Mouse (Mus musculus): ENCODE measurements around the gene Fga.

The Fga gene

DNA sequence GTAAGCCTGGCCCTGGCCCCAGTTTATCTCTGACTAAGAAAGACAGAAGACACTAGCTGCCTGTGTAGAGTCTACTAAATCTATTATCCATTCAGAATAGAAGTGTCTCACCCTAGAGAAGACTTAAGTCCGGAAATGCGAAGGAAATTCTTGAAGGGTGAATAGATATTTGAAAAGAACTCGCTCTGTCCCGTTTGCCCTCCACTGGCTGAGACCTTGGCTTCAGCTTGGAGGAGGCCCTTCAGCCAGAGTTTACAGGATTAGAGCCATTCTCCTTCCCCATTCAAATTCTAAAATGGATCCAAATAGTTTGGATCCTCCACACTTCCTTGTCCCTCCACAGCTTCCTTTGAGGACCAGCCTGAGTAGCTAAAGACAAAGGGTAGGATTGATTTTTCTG, 4.5 kb downstream of the Fga start:
- no peak for DNase-seq

DNA sequence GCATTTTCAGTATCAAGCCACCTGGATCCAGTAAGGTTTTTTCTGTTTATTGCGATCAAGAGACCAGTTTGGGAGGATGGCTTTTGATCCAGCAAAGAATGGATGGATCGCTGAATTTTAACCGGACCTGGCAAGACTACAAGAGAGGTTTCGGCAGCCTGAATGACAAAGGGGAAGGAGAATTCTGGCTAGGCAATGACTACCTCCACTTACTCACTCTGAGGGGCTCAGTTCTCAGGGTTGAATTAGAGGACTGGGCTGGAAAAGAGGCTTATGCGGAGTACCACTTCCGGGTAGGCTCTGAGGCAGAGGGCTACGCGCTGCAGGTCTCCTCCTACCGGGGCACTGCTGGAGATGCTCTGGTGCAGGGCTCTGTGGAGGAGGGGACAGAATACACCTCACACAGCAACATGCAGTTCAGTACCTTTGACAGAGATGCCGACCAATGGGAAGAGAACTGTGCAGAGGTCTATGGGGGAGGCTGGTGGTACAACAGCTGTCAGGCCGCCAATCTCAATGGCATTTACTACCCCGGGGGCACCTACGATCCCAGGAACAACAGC, 7.0 kb downstream of the Fga start:
- no peak for DNase-seq

DNA sequence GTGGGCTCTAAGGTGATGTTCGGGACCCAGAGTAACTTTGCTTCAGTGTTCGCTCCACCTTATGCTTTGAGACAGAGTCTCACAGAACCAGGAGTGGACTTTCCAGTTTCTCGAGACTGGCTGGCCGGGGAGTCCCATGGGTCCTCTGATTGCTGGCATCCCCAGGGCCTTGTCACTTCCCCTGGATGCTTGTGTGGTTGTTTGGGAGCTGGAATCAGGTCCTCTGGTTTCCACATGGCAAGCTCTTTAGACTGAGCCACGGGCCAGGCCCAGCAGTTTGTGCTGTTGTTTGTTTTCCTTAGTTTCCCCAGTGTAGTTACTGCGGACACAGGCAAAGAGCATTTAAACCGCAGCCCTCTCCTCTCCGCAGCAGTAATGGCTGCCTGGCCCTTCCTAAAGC, 7.9 kb downstream of the Fga start:
- no peak for DNase-seq

DNA sequence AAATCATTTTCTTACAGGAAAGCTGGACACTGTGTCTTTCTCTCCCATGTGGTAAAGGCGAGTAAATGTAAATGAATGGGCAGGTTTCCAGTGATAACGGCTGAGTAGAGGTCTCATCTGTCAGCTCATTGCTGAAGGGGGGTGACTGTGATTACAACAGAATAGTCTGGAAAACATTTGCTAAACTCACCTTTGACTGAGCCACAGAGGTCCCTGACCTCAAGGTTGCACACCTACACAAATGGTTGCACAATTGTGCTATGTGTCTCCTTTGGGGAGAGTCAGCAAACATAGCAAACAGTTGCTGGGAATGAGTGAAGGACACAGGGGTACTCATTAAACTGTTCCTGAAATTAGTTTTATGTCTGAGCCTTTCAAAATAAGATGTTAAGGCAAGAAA, 13.0 kb downstream of the Fga start:
- no peak for DNase-seq

DNA sequence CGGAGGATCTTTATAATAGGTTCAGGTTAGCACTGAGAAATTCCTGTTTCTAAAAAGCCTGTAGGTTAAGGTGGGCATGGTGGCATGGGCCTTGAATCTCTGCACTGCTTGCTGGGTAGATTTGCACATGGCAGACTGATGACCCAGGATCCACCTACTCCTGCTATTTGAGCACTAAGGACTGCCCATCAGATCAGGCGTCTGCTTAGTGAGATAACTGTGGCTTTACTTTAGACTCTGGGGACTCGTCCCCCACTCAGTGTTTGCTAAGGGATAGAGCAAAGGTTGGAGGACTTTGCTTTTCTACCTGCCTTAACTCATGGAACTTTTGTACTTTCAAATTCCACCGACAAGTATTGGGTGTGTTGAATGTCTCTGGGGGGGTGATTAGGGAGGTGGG, 13.8 kb downstream of the Fga start:
- DNase-seq = no peak

DNA sequence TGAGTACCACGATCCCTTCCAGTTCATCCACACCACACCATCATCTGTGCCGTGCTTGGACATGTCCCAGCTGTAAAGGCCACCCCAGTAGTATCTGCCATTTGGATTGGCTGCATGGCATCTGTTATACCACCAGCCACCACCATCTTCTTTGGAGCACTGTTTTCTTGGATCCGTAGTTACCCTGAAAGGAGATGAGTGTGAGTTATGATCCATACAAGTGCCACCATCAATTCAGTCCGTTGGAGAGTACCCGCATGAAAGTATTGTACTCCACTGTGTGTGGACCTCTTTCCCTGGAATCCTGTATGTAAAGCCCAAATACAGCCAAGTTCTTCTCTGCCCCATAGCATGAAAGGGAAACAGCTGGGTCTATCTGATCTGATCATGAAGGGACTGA, 16.6 kb downstream of the Fga start:
- DNase-seq = no peak

DNA sequence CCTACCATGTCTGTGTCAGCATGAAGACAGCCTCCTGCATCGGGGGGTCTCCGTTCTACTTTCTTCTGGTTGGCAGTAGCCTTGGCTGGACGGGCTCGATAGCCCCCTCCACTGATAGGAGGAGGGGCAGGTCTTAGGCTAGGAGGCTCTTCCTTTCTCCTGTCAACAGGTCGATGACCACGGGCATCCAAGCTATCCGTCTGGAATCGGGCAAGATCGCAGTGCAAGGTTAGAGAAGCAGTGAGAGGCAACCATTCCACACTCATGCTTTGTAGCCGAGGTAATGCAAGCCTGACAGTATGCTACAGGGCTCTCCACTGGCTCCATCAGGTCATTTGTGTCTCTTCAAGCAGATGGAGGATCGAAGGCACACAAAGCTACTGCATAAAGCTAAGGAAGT, 20.8 kb downstream of the Fga start:
- no peak for DNase-seq

DNA sequence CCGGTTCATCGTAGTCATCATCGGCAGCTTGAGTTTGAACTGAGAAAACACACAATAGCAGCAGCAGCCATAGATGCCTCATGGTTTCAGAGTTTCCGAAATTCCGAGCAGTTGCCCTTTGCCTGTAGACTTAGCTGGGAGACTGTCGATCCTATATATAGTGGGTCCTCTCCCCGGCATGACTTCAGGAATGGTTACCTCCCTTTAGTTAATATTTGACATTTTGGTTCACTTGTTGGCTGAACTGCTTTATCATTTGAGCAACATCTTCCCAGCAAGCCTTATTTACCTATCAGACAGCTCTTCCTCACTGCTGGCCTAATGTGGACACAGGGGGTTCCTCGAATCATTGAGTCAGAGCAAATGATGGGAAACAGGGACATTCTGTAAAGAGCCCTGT, 23.8 kb downstream of the Fga start, which contains the start of gene Fgb:
Fgb (minus strand) TSS at position 184 of the 400 bp plus-strand sequence.
- DNase-seq = no peak

DNA sequence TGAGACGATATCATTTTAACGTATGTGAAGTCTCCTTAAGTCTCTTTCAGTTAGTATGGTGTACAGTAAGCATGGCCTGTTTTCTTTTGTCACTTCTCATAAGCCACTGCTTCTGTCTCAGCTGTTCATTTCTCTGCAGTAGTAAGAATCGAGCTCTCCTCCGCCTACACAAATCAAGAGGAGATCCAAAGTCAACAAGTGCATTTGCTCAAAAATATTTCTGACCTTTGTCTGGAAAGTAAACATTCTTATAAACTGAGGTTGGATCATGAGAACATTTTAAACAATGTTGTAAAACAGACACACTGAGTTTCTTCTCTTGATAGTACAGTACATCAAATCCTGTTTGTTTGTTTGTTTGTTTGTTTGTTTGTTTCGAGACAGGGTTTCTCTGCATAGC, 24.8 kb downstream of the Fga start:
- DNase-seq = no peak

DNA sequence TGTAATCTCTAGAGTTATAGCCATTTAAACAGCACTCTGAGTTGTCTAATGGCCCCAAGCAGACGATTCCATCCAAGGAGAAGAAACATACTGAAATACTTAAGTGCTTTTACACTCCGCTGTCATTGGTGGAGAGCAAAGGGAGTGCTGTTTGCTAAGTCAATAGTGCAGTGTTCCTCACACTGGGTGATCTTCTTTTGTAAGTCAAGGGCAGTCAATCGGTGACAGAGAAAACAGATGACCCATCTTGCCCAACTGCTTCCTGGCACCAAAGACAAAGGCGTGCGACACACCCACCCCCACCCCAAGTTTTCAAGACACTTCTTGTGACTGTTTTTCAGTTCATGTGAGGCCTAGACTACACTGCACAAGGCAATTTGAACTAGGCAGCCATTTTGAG, 26.2 kb downstream of the Fga start:
- DNase-seq = no peak

DNA sequence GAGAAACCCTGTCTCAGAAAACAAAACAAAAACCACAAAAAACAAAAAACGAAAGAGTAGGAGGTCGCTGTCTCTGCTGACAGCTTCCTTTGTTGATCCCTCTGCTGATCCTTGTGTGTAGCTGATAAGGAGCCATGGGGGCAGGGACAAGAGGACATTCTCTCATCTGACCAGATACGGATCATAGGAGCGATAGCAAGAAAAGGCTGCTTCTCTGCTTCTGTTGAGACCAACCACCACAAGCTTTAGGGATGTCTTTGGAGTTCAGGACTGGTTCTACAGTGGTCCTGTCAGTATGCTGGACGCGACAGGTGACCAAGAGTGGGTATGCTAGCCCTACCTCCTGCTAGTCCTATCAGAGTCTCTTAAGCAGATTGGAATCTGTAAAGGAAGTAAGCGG, 27.2 kb downstream of the Fga start:
- DNase-seq = no peak

DNA sequence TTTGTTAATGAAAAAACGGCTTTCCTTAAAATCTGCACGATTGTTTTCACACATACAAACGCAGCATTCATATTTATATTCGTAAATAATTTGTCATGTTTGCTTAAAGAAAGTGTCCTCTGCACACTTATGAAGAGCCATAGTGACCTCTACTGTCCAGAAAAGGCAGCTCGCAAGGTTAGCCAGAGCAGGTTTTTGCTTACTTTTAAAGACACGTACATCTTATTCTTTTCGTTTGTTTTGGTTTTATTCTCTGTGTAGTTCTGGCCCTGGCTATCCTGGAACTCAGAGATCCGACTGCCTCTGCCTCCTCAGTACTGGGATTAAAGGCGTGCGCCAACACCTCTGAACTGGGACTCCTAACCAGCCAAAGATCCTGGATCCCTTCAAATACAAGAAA, 27.9 kb downstream of the Fga start:
- DNase-seq = peak; percentile 6

DNA sequence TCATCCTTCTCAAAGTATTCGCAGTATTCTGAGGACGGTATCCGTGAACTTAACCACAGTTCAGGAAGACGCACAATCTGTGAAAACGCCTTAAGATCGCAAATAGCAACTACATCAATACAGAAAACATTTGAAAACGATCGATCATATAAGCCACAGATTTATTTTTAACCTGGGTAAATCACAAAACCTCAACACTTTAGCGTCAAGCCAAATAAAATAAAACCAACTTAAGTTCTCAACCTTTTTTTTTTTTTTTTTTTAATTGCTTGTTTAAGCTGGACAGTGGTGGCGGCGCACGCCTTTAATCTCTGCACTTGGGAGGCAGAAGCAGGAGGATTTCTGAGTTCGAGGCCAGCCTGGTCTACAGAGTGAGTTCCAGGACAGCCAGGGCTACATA, 28.9 kb downstream of the Fga start:
- no peak for DNase-seq

DNA sequence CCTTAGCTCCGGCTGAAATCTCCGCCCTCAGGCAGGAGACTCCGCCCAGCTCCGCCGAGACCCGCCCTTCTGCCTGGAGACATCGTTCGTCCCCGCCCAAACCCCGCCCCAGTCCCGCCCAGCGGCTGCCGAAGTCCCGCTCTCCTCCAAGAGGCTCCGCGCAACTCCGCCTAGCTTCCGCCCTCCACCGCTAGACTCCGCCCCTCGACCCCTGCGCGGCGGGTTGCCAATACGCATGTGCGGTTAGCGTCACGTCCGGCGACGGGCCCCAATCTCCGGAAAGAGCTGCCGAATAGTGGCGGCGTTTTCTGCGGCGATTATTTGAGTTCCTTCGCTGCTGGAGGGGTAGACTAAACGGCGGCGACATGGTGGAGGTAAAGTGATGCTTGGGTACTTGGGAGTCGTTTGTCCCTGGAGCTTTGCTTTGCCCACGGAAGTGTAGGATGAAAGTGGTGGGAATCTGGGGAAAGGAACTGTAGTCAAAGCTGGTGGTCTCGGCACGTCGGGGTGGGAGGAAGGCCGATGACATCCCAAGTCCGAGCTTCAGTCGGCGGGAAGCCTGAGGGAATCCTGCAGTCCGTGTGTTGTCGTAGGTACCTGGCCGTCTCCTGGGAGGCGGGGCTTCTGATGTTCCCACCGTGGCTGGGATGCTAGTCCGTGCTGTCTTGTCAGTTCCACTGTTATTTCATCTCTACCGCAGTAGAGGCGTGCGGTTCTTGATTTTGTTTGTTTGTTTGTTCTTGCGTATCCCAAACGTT, 29.6 kb downstream of the Fga start, which contains the start of gene Plrg1:
Plrg1 (plus strand) TSS at position 242 of the 758 bp plus-strand sequence.
- peak; percentile 98 for DNase-seq

DNA sequence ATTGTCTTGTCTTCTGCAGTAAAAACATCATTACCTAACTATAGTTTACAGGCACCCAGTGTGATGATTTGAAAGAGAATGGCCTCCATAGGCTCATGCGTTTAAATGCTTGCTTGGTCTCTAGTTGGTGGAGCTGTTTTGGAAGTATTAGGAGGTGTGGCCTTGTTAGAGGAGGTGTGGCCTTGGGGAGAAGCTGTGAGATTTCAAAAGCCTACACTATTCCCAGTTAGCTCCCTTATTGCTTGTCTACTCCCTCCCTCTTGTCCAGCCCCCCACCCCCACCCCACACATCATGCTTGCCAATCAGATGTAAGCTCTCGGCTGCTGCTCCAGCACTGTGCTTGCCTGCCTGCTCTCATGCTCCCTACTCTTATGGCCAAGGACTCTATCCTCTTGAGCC, 31.2 kb downstream of the Fga start:
- DNase-seq = no peak

DNA sequence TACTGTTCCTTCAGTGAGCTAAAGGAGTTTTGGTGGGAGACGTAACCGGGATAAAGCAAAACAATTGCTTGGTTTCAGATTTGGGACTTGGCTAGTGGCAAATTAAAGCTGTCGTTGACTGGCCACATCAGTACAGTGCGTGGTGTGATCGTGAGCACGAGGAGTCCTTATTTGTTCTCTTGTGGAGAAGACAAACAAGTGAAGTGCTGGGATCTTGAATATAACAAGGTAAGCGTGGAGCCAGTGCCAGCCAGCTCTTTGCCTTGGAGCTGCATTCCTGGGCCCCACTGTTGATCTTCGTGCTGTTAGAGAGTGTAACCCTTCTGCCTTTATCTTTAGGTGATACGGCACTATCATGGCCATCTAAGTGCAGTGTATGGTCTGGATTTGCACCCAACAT, 42.0 kb downstream of the Fga start:
- DNase-seq = no peak

DNA sequence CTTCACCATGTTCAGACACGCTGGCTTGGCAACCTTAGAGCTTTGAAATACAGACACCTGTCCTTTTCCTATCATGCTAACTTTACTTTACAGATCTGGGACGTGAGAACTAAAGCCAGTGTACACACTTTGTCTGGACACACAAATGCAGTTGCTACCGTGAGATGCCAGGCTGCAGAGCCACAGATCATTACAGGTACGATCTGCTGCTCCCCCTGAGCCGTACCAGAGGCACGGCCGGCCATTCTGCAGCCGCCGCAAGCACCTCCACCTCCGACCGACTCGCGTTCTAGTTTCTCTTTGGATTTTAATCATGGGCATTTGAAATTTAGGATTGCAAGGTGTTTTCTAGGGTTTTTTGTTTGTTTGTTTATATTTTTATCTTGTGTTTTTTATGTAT, 43.0 kb downstream of the Fga start:
- DNase-seq = no peak

DNA sequence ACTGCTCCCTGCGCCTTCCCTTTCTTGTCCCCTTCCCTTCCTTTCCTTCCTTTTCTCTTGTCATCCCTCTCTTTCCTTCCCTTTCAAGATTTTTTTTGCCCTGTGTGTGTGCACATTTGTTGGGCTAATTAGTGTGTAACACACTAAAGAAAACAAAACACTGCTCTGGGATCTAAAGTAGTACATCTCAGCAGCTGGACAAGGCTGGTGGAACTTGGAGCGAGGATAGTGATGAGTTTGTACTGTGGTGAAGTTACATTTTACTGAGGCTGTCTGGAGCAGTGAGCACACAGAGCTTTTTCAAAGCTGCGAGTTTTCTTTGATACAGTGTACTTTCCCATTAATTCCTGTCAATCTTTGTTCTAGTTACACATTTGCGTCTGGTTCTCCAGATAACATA, 44.4 kb downstream of the Fga start:
- DNase-seq = no peak

DNA sequence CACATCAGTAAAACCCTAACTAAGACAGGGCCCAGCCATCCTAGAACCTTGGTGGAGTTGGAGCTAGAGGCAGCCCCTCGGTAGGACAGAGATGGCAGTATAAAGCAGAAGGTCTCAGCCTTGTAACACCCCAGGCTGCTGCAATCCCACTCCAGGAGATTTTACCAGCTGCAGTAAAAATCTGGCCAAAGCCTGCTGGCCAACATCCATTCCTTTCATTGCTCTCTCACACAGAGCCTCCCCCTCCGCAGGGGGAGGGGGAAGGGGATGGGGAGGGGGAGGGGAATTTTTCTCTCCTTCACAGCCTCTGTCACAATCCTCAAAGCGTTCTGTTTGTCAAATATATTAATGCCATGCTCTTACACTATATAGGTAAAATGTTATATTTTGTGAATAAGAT, 50.7 kb downstream of the Fga start:
- no peak for DNase-seq

DNA sequence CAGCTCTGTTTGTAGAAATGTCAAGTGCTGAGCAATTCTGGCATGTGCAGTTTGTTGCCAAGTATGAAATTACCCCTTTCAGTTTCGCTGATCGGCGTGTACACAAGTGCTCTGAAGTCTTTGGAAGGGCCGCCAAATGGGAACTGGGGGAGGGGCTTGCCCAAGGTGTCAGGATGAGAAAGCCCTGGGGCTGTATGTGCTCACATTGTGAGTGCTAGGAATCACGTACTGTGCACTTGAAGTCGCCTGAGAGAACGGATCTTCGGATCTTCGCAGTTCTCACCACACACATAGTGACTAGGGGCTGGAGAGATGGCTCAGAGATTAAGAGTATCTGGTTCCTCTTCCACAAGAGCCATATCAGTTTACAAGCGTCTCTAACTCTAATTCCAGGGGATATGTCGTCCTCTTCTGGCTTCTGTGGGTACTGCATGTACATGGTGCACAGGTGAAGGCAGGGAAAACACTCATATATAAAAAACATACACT, 54.7 kb downstream of the Fga start:
- peak; percentile 55 for DNase-seq

All from thymus, postnatal 25 days (tissue).